Mouse (Mus musculus): ENCODE results near the gene Mid1.
"Not testable (repeated sequence)": the region's sequence is repeated elsewhere in the genome, so short reads cannot be mapped to it uniquely, and the experiment has no call there.

The Mid1 gene

DNA sequence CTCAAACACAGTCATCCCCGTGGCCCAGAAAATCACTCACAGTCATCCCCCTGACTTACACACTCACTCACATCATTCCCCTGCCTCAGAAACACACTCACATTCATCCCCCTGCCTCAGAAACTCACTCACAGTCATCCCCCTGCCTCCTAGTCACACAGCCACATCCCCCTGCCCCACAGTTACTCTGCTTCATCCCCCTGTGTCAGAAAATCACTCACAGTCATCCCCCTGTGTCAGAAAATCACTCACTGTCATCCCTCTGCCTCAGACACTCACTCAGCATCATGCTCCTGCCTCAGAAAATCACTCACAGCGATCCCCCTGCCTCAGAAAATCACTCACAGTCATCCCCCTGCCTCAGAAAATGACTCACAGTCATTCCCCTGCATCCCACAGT, 319.2 kb downstream of the Mid1 start:
- not testable (repeated sequence) for DNase-seq

DNA sequence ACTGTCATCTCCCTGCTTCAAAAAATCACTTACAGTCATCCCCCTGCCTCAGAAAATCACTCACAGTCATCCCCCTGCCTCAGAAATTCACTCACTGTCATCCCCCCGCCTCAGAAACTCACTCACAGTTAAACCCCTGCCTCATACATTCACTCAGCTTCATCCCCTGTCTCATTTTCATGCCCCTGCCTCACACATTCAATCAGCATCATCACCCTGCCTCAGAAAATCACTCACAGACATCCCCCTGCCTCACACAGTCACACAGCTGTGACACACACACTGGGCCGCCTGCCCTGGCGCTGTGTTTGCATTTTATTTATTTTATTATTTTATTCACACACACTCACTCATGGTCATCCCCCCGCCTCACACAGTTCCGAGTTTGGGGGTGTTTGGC, 319.8 kb downstream of the Mid1 start:
- DNase-seq = not testable (repeated sequence)

DNA sequence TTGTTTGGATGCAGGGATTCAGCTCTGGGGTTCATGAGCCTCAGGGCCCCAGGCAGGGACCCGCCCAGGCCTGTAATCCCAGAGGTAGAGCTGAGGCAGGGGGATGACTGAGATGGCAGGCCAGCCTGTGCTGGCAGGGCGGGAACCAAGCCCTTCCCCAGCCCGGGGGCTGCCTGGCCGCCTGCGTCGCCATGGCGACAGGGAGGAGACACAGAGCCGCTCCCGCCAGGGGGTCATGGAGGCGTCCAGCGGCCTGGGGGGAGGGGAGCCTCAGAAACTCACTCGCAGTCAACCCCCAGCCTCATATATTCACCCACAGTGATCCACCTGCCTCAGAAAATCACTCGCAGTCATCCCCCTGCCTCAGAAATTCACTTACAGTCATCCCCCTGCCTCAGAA, 320.2 kb downstream of the Mid1 start:
- DNase-seq = not testable (repeated sequence)

DNA sequence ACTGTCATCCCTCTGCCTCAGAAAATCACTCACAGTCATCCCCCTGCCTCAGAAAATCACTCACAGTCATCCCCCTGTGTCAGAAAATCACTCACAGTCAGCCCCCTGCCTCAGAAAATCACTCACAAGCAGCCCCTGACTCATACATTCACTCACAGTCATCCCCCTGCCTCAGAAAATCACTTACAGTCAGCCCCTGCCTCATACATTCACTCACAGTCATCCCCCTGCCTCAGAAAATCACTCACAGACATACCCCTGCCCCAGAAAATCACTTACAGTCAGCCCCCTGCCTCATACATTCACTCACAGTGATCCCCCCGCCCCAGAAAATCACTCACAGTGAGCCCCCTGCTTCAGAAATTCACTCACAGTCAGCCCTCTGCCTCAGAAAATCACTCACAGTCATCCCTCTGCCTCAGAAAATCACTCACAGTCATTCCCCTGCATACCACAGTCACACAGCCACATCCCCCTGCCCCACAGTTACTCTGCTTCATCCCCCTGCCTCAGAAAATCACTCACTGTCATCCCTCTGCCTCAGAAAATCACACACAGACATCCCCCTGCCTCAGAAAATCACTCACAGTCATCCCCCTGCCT, 320.8 kb downstream of the Mid1 start:
- DNase-seq = not testable (repeated sequence)

DNA sequence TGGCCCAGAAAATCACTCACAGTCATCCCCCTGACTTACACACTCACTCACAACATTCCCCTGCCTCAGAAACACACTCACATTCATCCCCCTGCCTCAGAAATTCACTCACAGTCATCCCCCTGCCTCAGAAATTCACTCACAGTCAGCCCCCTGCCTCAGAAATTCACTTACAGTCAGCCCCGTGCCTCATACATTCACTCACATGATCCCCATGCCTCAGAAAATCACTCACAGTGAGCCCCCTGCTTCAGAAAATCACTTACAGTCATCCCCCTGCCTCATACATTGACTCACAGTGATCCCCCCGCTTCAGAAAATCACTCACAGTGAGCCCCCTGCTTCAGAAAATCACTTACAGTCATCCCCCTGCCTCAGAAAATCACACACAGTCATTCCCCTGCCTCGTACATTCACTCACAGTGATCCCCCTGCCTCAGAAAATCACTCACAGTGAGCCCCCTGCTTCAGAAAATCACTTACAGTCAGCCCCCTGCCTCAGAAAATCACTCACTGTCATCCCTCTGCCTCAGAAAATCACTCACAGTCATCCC, 321.8 kb downstream of the Mid1 start:
- not testable (repeated sequence) for DNase-seq

- DNase-seq = not testable (repeated sequence)
Observed at GRCm38 (mm10) chrX:170007375-170008178, 322.6 kb downstream of the Mid1 start.

- DNase-seq = not testable (repeated sequence)
Observed at GRCm38 (mm10) chrX:170008179-170008467, 323.1 kb downstream of the Mid1 start.

DNA sequence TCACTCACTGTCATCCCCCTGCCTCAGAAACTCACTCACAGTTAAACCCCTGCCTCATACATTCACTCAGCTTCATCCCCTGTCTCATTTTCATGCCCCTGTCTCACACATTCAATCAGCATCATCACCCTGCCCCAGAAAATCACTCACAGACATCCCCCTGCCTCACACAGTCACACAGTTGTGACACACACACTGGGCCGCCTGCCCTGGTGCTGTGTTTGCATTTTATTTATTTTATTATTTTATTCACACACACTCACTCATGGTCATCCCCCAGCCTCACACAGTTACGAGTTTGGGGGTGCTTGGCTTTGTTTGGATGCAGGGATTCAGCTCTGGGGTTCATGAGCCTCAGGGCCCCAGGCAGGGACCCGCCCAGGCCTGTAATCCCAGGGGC, 323.6 kb downstream of the Mid1 start:
- DNase-seq = not testable (repeated sequence)

DNA sequence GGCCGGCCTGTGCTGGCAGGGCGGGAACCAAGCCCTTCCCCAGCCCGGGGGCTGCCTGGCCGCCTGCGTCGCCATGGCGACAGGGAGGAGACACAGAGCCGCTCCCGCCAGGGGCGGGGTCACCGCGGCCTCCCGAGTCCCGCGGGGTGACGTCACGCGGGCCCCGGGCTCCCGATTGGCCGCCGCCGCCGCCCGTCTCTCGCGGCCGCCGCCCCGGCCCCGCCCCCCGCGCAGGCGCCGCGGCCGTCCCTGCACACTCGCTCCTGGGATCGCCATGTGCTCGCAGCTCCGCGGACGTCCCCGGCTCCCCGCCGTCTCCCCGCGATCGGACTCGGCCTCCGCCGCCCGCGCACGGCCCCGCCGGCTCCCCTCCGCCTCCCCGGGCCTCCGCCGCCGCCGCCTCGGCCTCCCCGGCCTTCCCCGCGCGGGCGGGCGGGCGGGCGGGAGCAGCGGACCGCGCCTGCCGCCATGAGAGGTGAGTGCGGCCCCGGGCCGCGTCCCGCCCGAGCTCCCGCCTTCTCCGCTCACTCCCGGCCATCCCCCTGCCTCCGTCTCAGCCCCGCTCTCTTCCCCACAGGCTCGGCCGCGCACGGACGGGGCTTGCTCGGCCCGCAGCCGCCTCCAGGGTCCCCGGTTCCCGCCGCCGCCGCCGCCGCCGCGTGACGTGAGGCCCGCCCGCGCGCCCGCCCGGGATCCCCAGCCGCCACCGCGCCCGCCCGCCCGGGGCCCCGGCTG, 324.2 kb downstream of the Mid1 start, which contains the start of gene Gm21887:
Gm21887 (plus strand) TSS at position 644 of the 735 bp plus-strand sequence.
- peak; percentile 96 for DNase-seq

GRCm38 (mm10) chrX:170009801-170010221, 324.8 kb downstream of the Mid1 start:
- DNase-seq = peak; percentile 100

- DNase-seq = peak; percentile 66
Observed at GRCm38 (mm10) chrX:170010581-170011528, 325.9 kb downstream of the Mid1 start.

GRCm38 (mm10) chrX:170011529-170011879, 326.5 kb downstream of the Mid1 start:
- DNase-seq = not testable (repeated sequence)

- not testable (repeated sequence) for DNase-seq
Observed at GRCm38 (mm10) chrX:170013421-170013820, 328.4 kb downstream of the Mid1 start.

DNA sequence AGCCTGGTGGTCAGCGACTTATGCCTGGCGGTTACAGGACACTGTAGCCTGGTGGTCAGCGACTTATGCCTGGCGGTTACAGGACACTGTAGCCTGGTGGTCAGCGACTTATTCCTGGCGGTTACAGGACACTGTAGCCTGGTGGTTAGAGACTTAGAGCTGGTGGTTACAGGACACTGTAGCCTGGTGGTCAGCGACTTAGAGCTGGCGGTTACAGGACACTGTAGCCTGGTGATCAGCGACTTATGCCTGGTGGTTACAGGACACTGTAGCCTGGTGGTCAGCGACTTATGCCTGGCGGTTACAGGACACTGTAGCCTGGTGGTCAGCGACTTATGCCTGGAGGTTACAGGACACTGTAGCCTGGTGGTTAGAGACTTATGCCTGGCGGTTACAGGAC, 329.0 kb downstream of the Mid1 start:
- DNase-seq = not testable (repeated sequence)

GRCm38 (mm10) chrX:170015883-170016282, 330.9 kb downstream of the Mid1 start:
- DNase-seq = not testable (repeated sequence)

DNA sequence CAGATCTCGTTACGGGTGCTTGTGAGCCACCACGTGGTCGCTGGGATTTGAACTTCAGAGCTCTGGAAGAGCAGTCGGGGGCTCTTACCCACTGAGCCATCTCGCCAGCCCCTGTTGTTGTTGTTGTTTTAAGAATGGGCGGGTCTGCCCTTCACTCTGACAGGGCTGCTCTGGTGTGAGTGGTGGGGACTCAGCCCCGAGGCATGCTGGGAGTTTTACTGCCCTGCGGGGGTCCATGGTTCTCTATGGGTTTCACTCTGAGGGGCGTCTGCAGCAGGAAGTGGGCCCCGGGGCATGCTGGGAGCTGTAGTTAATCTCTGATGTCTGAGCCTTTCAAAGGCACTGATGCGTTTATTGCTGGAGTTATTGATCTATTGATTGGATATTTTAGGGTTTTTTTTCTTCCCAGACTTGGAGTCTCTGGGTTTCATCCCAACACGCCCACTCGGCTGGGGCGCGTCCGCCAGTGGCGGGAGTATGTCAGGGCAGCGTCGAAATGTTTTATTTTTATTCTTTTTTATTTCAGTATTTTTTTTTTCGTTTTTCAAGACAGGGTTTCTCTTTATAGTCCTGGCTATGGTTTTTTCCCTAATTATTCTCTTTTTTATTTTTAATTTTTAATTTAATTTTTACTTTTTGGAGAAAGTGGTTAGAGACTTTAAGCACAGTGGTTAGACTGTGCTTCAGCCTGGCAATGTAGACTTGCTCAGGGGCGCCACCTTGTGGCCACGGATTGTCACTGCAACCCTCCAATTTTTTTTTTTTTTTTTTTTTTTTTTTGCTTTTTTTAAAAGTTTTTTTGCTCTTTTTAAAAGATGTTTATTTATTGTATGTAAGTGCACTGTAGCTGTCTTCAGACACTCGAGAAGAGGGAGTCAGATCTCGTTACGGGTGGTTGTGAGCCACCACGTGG, 332.6 kb downstream of the Mid1 start:
- DNase-seq = peak; percentile 88

DNA sequence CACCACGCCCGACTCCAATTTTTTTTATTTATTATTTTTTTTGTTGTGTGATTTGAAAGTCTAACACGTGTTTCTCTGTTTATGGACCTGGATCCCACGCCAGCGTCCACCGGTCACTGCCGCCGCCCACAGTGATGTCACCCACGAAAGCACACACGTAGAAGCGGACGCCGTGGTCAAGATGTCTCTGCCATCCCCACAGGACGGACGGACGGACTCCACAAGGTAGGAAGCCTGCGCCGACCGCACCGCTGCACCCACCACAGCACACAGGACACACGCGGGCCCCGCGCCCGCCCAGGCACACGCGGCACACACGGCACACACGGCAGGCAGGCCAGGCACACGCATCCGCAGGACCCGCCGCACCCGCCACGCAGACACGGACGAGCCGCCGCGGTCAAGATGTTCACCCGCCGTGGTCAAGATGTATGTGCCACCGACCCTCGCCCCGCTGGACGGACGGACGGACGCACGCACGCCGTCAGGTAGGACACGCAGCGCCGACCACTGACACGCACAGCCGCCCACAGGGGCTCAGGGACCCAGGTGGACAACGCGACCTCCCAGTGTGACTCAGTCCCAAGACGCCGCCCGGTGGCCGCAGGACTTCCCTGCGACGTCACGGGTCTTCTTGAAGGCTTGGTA, 333.7 kb downstream of the Mid1 start:
- not testable (repeated sequence) for DNase-seq

DNA sequence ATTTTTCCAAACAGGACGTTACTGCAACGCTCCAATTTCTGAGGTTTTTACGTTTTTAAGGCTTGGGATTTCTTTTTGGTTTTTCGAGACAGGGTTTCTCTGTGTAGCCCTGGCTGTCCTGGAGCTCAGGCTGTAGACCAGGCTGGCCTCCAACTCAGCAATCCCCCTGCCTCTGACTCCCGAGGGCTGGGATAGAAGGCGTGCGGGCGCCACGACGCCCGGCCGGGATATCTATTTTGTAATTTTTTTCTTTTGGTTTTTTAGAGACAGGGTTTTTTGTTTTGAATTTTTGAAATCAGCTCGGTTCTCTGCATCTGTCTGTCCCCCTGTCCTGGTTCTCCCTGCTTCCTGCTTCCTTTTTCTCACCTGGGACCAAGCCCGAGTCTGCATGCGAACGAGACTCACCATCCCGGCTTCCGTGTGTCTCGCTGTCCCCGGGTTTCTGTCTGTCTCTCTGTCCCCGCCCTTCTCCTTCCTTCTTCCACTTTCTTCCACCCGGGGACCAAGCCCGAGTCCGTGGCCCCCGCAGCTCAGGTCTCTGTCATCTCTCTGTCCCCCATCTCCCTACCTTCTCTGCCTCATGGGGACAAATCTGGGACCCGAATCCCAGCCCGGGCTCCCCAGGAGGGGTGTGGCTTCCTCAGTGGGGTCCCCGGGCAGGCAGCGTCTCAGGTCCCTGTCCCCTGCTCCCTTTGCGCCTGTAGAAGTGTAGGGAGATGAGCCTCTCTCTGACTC, 334.4 kb downstream of the Mid1 start:
- DNase-seq = not testable (repeated sequence)

DNA sequence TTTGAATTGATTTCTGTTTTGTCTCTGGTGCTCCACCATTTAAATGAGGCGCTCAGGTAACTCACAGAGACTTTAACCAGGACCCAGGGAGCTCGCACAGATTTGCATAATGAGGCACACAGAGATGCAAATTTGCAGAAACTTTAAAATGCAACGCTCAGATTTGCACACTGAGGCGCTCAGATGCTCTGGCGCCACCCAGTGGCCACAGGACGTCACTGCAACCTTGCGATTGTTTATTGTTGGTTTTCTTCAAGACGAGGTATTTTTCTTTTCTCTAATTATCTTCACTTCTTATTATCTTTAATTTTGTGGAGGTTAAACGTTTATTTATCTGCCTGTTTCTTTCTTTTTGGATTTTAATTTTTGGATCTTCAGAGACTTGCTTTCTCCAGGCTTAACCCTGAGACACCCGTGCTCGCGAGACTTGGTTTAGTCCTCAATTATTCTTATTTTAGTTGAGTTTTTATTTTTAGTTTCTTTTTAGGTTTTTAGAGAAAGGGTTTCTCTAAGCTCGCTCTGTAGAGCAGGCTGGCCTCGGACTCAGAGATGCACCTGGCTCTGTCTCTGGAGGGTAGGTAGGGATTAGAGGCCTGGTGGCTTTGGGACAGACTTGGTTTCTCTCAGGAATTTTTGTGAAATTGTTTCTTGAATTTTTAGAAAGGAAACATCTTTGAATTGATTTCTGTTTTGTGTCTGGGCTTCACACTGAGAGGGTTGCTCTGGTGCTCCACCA, 335.1 kb downstream of the Mid1 start:
- DNase-seq = peak; percentile 95
